Mouse (Mus musculus): ENCODE measurements around the gene Svip. TPM values are rescaled to one million over a fixed set of nuclear protein-coding genes. Genes with fewer than 3 reads are reported as not detected.

Svip gene
- polyA plus RNA-seq, 1 experiment from 2014 or later, result 21.4 TPM

DNA sequence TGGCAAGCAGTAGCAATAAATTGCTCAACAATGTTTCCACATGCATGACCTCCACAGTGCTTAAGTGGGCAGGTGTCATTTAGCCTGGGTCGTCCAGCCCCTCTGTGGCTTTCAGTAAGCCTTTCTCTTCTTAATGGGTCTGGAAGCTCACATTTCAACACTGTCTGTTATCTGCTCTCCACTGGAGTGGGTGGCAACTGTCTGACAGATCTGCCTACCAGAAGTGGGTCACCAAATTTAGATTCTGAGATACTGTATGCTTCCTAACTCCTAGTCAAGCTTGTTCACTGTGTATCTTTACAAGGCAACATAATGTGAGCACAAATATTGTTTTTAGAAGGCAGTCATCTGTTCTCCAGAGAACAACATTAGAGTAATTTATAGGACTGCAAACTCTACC lies 23.5 kb downstream of the Svip start:
- Histone ChIP-seq H3K4me3 (no peak overlapping the region), H3K36me3 (no peaks in the 10 kb centered on the region), H3K4me2 (no peak overlapping the region), H3K27ac (no peak overlapping the region), H3K4me1 (replicated peaks) (no peaks in the 10 kb centered on the region; the same call in 1 of the 2 replicates), H3K9ac (no peak overlapping the region), H3K27me3 (no peaks in the 10 kb centered on the region), H3K9me3 (no peaks in the 10 kb centered on the region)
- 50% methylated on average over 1 of the region's 1 CpGs for WGBS
- no peak for ATAC-seq (ENCODE audit: low FRiP score)

DNA sequence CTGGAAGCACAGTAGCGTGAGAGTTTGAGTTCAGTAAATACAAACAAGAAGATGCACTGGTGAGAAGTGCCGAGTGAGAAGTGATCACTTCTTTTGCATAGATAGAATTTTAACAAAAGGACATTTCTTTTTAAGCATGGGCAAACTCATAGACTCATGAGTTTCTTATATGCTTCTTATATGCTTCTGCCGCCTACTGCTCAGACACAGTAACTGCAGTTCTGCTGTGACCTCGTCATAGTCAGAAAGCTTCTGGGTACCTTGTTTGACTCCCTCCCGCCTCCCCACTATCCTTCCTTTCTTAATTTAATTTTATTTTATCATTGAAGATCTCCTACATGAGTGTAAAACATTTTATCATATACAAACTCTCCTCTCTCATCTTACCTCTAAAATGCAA lies 26.5 kb downstream of the Svip start:
- Histone ChIP-seq H3K4me1 (replicated peaks) (peaks cover 8% of the 10 kb centered on the region), H3K4me2 (no peak overlapping the region), H3K9ac (no peak overlapping the region), H3K36me3 (no peaks in the 10 kb centered on the region), H3K4me3 (no peak overlapping the region), H3K27ac (no peak overlapping the region), H3K9me3 (no peaks in the 10 kb centered on the region), H3K27me3 (no peaks in the 10 kb centered on the region)
- 45% methylated on average over 5 of the region's 5 CpGs for WGBS
- no peak for ATAC-seq (ENCODE audit: low FRiP score)

DNA sequence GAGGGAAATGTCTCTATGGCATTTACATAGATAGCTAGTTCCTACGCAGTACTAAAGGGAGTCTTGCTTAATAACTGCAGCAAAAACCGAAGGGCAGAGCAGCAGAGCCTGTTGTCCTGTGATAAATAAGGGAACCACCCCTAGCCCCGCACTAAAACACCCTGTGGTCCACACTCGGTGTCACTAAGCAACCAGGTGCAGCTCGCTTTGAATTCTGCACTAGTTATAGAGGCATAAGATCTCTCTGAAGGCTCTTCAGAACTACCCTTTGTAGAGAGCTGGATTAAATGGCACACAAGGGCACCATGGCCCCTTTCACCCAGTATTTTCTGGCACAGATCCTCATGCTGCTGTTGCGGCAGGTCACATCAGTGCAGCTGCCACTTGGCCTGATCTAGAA lies 30.6 kb downstream of the Svip start:
- no peak for ATAC-seq (ENCODE audit: low FRiP score)

DNA sequence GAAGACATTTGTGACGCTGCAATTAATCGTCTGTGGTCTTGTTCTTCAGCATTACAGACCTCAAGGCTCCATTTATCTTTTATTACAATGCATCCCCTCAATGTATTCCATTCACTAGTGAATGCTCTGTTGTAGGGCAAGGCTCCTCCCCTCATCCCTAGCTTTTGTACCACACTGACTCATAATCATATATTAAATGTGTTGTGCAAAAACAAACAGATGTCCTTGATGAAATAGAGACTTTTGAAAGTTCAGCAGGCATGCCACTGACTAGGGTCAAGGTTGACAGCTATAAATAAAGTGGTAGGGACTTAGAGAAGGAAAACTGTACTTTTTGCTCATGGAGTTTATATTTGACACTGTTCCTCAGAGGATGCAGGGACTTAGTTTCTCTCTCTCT lies 32.3 kb downstream of the Svip start:
- H3K4me2 ChIP-seq, result no peak overlapping the region
- H3K9ac ChIP-seq, result no peak overlapping the region
- H3K4me3 ChIP-seq, result no peak overlapping the region
- WGBS, result 49% methylated on average over 2 of the region's 2 CpGs
- no peaks in the 10 kb centered on the region for H3K27me3 ChIP-seq
- H3K9me3 ChIP-seq, result no peaks in the 10 kb centered on the region
- peaks cover 12% of the 10 kb centered on the region for H3K4me1 ChIP-seq (replicated peaks)
- H3K27ac ChIP-seq, result no peak overlapping the region
- no peak for ATAC-seq (ENCODE audit: low FRiP score)
- H3K36me3 ChIP-seq, result no peaks in the 10 kb centered on the region

More for the DNA sequence above, 30.6 kb downstream of the Svip start:
- no peaks in the 10 kb centered on the region for H3K9me3 ChIP-seq
- H3K4me1 ChIP-seq (replicated peaks), result peaks cover 12% of the 10 kb centered on the region
- H3K4me2 ChIP-seq, result no peak overlapping the region
- no peak overlapping the region for H3K9ac ChIP-seq
- H3K36me3 ChIP-seq, result no peaks in the 10 kb centered on the region
- 0 out of 2 replicates have a peak overlapping the region, but pooled peaks have one; percentile 18 for H3K27ac ChIP-seq
- WGBS, result 70% methylated on average over 6 of the region's 6 CpGs
- H3K4me3 ChIP-seq, result no peak overlapping the region
- no peaks in the 10 kb centered on the region for H3K27me3 ChIP-seq

DNA sequence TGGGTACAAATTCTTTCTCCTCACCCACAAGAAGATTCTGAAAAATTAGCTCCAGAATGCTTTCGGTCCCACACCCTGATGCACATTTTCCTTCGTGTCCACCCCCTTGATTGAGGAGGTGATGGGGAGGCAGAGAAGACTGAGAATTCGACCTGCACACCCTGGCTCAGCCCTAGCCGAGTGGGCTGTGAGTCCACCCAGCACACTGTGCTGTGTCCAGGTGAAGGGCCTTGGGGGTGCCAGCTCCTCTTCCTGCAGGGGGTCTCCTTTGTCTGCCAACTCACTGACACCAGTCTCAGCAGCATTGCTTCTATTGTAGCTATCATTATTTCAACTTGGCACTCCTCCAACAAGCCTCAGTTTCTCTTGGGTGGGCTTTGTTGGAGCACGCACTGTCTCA lies 32.7 kb downstream of the Svip start:
- no peaks in the 10 kb centered on the region for H3K36me3 ChIP-seq
- H3K4me1 ChIP-seq (replicated peaks), result peaks cover 12% of the 10 kb centered on the region
- 0 out of 2 replicates have a peak overlapping the region, but pooled peaks have one; percentile 24 for H3K27ac ChIP-seq
- ATAC-seq (ENCODE audit: low FRiP score), result peak; percentile 49; the same call in 1 of the 2 replicates
- H3K4me2 ChIP-seq, result no peak overlapping the region
- H3K9ac ChIP-seq, result no peak overlapping the region
- no peak overlapping the region for H3K4me3 ChIP-seq
- no peaks in the 10 kb centered on the region for H3K27me3 ChIP-seq
- 59% methylated on average over 5 of the region's 5 CpGs for WGBS
- no peaks in the 10 kb centered on the region for H3K9me3 ChIP-seq

DNA sequence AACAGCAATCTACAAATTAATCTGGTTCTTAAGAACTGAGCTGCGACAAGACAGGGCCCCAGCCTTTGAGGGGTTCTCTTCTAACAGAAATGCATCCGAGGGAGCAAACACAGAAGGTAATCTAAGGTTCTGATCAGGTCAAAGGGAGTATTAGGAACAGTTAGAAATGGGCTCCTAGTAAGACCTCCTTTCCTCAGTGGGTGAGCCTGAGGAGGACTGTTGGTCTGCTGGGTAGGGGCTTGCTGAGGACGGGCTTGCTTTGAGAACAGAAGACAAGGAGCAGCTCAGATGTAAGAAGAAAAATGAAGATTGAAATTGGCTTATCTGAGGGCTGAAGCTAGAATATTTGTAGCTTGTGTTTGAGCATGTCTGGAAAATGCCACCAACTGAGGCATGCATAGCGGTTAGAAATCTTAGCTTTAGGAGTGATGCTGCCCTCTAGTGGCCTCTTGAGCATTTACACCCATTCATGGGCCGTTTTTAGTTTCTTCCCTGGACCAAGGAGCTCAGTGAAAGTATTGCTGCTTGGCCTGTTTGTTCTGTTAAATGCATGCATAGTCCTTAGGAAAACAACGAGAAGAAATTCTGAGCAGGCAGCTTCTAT lies 33.5 kb downstream of the Svip start:
- H3K9me3 ChIP-seq, result no peaks in the 10 kb centered on the region
- H3K36me3 ChIP-seq, result no peaks in the 10 kb centered on the region
- 31% methylated on average over 6 of the region's 6 CpGs for WGBS
- H3K4me2 ChIP-seq, result no peak overlapping the region
- H3K4me1 ChIP-seq (replicated peaks), result peaks cover 12% of the 10 kb centered on the region
- H3K4me3 ChIP-seq, result no peak overlapping the region
- ATAC-seq (ENCODE audit: low FRiP score), result peak; percentile 60
- peak overlapping the region; percentile 6 for H3K27ac ChIP-seq
- no peak overlapping the region for H3K9ac ChIP-seq
- no peaks in the 10 kb centered on the region for H3K27me3 ChIP-seq

DNA sequence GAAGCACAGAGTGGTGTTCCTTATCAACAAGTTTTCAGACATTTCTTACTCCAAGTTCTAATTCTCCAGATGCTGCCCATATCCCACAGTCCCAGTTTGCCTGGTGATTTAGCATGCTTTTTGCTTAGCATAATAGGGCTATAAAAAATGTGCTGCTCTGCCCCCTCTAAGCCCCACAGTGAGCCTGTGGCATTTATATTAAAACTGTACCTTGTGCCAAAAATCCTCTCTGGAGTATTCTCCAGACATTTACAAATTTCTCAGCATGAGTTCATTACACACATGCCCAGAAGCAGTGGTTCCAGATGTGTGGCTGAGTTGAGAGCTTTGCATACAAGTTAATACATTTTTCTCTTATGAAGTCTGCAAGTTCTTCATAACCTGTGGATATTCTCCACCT lies 36.4 kb downstream of the Svip start:
- Histone ChIP-seq H3K36me3 (0 out of 2 replicates have a peak, but pooled peaks cover 3% of the 10 kb centered on the region), H3K4me3 (no peak overlapping the region), H3K4me2 (no peak overlapping the region), H3K4me1 (replicated peaks) (peaks cover 5% of the 10 kb centered on the region; the same call in 1 of the 2 replicates), H3K27ac (no peak overlapping the region), H3K9me3 (no peaks in the 10 kb centered on the region), H3K9ac (no peak overlapping the region), H3K27me3 (no peaks in the 10 kb centered on the region)
- ATAC-seq (ENCODE audit: low FRiP score), result no peak

DNA sequence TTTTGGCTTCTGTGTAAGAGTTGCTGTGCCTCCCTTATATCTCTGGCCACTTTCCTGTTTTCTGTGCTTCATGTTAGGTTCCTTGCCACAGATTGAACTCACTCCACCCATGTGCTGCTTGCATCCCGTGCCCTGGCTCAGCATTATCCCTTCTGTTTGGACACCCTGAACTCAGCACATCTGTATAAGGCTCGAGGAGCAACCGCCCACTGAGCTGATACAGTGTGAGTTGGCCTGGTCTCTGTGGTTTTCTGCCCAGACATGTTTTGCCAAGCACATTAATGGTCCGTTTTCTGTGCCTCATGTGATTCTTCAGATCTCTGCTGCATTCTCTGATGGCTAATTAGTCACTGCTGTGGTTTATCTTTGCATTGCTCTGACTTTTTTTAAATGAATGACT lies 38.2 kb downstream of the Svip start:
- Histone ChIP-seq H3K4me3 (no peak overlapping the region), H3K9ac (no peak overlapping the region), H3K9me3 (no peaks in the 10 kb centered on the region), H3K27me3 (no peaks in the 10 kb centered on the region), H3K27ac (no peak overlapping the region), H3K36me3 (0 out of 2 replicates have a peak, but pooled peaks cover 3% of the 10 kb centered on the region), H3K4me1 (replicated peaks) (peaks cover 10% of the 10 kb centered on the region), H3K4me2 (no peak overlapping the region)
- no peak for ATAC-seq (ENCODE audit: low FRiP score)
- 86% methylated on average over 4 of the region's 4 CpGs for WGBS

DNA sequence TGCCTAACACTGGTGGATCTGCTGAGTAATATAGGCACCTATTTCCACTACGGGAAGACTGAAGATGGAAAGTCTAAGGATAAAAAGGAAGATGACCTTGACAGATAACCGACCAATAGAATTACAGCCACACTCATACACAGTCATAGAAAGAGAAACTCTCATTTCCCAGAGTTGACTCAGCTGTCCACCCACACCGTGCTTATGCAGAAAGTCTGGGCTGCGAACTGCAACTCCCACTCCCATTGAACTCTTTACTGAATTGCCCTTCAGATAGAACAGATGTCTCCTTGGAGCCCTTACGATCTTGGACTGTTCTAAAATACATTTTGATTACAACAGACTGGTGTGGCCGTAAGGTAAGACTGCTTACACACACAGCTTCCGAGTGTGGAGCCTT lies 41.1 kb downstream of the Svip start:
- 0 out of 2 replicates have a peak, but pooled peaks cover 3% of the 10 kb centered on the region for H3K36me3 ChIP-seq
- H3K9me3 ChIP-seq, result no peaks in the 10 kb centered on the region
- no peak overlapping the region for H3K4me2 ChIP-seq
- H3K27ac ChIP-seq, result no peak overlapping the region
- ATAC-seq (ENCODE audit: low FRiP score), result no peak
- H3K9ac ChIP-seq, result no peak overlapping the region
- no peak overlapping the region for H3K4me3 ChIP-seq
- peaks cover 23% of the 10 kb centered on the region for H3K4me1 ChIP-seq (replicated peaks)
- 91% methylated on average over 7 of the region's 7 CpGs for WGBS
- H3K27me3 ChIP-seq, result no peaks in the 10 kb centered on the region

DNA sequence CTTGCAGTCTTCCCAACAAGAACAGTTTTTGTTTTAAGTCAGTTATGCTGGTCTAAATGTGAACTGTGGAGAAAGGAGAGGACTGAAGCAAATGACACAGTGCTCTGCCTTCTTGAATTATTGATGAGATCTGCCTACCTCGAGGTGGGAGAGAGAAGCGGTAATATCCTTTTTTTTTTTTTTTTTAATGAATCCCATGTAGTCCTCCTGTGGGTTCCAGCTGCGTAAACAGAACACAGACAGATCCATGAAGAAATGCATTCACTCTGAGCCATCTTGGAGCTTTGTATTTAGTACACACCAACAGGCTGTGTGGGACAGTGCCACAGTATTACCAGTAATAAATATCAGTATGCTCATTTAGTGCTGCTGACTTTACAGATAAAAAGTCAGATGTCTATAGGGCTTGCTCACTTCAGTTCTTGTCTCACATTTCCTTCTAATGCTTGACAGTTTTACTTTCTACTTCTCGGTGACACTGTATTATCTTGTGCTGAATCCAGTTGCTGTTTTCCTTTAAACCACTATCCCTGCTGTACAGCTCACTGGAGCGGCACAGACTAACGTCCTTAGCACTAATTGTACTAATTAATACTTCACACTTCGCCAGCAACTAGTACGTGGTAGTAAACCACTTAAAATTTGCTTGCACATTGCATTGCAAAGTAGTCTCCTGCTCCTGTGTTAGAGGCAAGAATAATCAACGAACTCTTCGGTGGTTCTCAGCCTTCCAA lies 43.4 kb downstream of the Svip start:
- WGBS, result 52% methylated on average over 10 of the region's 10 CpGs
- Histone ChIP-seq H3K4me3 (no peak overlapping the region), H3K9ac (no peak overlapping the region), H3K27me3 (no peaks in the 10 kb centered on the region), H3K4me1 (replicated peaks) (peaks cover 26% of the 10 kb centered on the region), H3K27ac (peak overlapping the region; percentile 67), H3K36me3 (0 out of 2 replicates have a peak, but pooled peaks cover 3% of the 10 kb centered on the region), H3K4me2 (no peak overlapping the region), H3K9me3 (no peaks in the 10 kb centered on the region)
- ATAC-seq (ENCODE audit: low FRiP score), result peak; percentile 60

DNA sequence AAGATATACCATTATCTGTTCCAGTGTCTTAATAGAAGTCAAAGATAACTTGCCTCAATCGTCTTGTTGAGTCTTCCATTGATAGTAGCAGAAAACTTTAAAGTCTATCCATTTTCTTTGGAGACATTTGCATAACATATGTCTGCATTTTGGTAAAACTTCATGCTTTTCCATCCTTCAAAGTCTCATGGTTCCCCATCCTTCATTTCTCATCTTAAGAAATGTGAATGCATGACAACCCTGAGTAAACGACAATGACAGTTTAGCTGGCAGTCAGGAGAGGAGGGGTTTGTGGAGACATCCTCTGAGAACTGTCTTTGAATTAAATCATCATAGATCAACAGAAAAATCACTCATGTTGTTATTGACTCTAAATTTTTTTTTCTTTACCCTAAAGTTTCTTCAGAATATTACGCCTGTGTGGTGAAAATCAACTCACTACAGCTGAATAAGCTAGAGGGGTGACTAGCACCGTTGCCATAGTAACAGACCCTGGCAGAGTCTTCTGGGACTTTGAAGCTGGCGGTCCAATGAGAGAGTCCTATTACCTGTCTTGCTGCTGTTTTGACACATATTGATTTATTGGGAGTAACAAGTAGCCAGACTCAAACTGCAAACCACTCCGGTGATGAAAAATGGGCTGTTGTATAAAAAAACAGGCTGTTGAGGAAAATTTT lies 45.0 kb downstream of the Svip start:
- H3K27me3 ChIP-seq, result no peaks in the 10 kb centered on the region
- no peak overlapping the region for H3K27ac ChIP-seq
- peaks cover 29% of the 10 kb centered on the region for H3K4me1 ChIP-seq (replicated peaks)
- WGBS, result 42% methylated on average over 6 of the region's 6 CpGs
- no peak overlapping the region for H3K9ac ChIP-seq
- H3K9me3 ChIP-seq, result no peaks in the 10 kb centered on the region
- no peak overlapping the region for H3K4me2 ChIP-seq
- peak; percentile 78; the same call in 1 of the 2 replicates for ATAC-seq (ENCODE audit: low FRiP score)
- 0 out of 2 replicates have a peak, but pooled peaks cover 3% of the 10 kb centered on the region for H3K36me3 ChIP-seq
- H3K4me3 ChIP-seq, result no peak overlapping the region

DNA sequence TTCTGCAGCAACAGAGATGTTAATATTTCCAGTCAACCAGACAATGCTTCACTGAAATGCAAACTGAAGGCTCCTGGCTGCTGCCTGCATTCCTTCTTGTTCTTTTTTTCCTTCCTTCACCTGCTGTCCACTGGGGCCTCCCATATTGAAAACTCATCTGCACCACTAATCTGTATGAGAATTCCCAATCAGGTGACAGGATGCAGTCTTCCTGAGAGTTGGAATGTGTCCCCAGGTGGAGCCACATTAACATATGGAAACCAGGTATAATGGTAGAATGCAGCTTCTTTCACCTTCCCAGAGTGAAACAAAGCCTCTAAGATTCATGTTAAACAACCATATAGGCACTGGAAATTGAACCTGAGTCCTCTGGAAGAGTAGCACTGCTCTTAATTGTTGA lies 48.1 kb downstream of the Svip start:
- H3K36me3 ChIP-seq, result no peaks in the 10 kb centered on the region
- peaks cover 37% of the 10 kb centered on the region for H3K4me1 ChIP-seq (replicated peaks)
- H3K9ac ChIP-seq, result no peak overlapping the region
- no peak overlapping the region for H3K4me2 ChIP-seq
- no peak overlapping the region for H3K4me3 ChIP-seq
- H3K27me3 ChIP-seq, result no peaks in the 10 kb centered on the region
- no peak overlapping the region; the same call in 1 of the 2 replicates for H3K27ac ChIP-seq
- no peaks in the 10 kb centered on the region for H3K9me3 ChIP-seq
- no peak for ATAC-seq (ENCODE audit: low FRiP score)
